In the genomic region with DNA sequence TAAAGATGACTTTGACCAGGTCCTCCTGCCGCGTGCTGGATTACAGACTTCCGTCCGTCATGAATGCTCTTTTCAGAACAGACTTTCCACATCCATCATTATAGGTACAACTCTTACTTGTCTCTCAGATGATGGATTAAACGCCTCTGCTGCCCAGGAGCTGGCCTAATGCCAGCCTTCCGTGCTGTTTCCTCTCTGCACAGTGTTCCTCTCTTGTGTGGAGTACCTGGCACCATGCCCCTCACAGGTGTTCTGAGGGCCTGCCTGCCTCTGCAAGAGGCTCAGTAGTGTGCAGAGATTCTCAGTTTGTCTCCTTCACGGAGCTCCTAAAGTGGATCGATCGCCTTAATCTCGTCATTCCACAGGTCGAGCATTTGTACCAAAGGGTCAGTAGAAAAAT, we compare ENCODE assay signal across 10 mouse cellular contexts. TPM values are rescaled to one million over a fixed set of nuclear protein-coding genes. Genes with fewer than 3 reads are reported as not detected.
DNase-seq lines count a peak whose midpoint lies in the region; ATAC-seq and TF ChIP-seq lines count a peak whose summit lies in the region.
"Had no signal": no experiment of that assay in that cellular context is flagged by ENCODE, and none has a peak within 500 bp of the region (broad histone marks: within the 10 kb centered on the region; RNA-seq: fewer than 3 reads in every experiment).

No protein-coding gene starts in this region.

- no peak for ATAC-seq in hindbrain, postnatal 0 days
- ATAC-seq in hindbrain, embryonic 12.5 days (ENCODE audit: low FRiP score) = no peak
- ATAC-seq in lung, embryonic 14.5 days (ENCODE audit: insufficient read depth) = no peak
- ATAC-seq: liver, postnatal 0 days; Patski had no signal

- no peak overlapping the region for H3K4me2 ChIP-seq in hindbrain, postnatal 0 days (ENCODE audit: low read depth, low read length)
- H3K4me2 ChIP-seq in hindbrain, embryonic 12.5 days (replicated peaks) = no peak overlapping the region
- H3K4me2 ChIP-seq in lung, embryonic 14.5 days = no peak overlapping the region

- H3K27ac ChIP-seq in hindbrain, postnatal 0 days = peak overlapping the region; percentile 45; the same call in 1 of the 2 replicates
- H3K27ac ChIP-seq in hindbrain, embryonic 12.5 days = no peak overlapping the region
- peak overlapping the region; percentile 54; the same call in 1 of the 2 replicates for H3K27ac ChIP-seq in lung, embryonic 14.5 days (ENCODE audit: low read depth)

- no peaks in the 10 kb centered on the region for H3K9me3 ChIP-seq in hindbrain, postnatal 0 days (ENCODE audit: low read length)
- no peaks in the 10 kb centered on the region for H3K9me3 ChIP-seq in hindbrain, embryonic 12.5 days (replicated peaks)
- H3K9me3 ChIP-seq in lung, embryonic 14.5 days (ENCODE audit: low read depth, low read length) = no peaks in the 10 kb centered on the region

- H3K4me3 ChIP-seq in hindbrain, postnatal 0 days (ENCODE audit: low read length) = no peak overlapping the region
- no peak overlapping the region for H3K4me3 ChIP-seq in hindbrain, embryonic 12.5 days
- no peak overlapping the region for H3K4me3 ChIP-seq in lung, embryonic 14.5 days (ENCODE audit: low read depth, low read length)

- H3K36me3 ChIP-seq in hindbrain, postnatal 0 days (ENCODE audit: insufficient read depth, low read length) = no peaks in the 10 kb centered on the region
- no peaks in the 10 kb centered on the region for H3K36me3 ChIP-seq in hindbrain, embryonic 12.5 days
- H3K36me3 ChIP-seq in lung, embryonic 14.5 days (ENCODE audit: insufficient read depth) = no peaks in the 10 kb centered on the region

- DNase-seq in adrenal gland, adult (ENCODE audit: inconsistent age in 2 of 2, low spot score in 1 of 2) = peak; percentile 30 to 55
- no peak for DNase-seq in adrenal gland, adult 18-20 months (ENCODE audit: low spot score in 2 of 2)
- peak; percentile 41 for DNase-seq in hindbrain, postnatal 0 days (ENCODE audit: low spot score)
- DNase-seq in cerebellum, adult 9-10 months = peak; percentile 84
- DNase-seq in lung, embryonic 14.5 days = peak; percentile 70
- no peak for DNase-seq in yolk sac, embryonic 10.5 days (ENCODE audit: low spot score)
- DNase-seq in thymus, adult 18-20 months = no peak

- no peak overlapping the region for H3K9ac ChIP-seq in hindbrain, postnatal 0 days (replicated peaks; ENCODE audit: low read length)
- no peak overlapping the region for H3K9ac ChIP-seq in hindbrain, embryonic 12.5 days
- H3K9ac ChIP-seq in lung, embryonic 14.5 days = no peak overlapping the region
- H3K9ac ChIP-seq: liver, postnatal 0 days had no signal

- 60% methylated on average over 11 of the region's 11 CpGs for WGBS in hindbrain, postnatal 0 days
- 74% methylated on average over 11 of the region's 11 CpGs for WGBS in hindbrain, embryonic 12.5 days
- 60% methylated on average over 11 of the region's 11 CpGs for WGBS in lung, embryonic 14.5 days

- H3K4me1 ChIP-seq in hindbrain, postnatal 0 days (ENCODE audit: insufficient read depth, low read length) = peaks cover 8% of the 10 kb centered on the region; the same call in 1 of the 2 replicates
- peaks cover 4% of the 10 kb centered on the region; the same call in 1 of the 2 replicates for H3K4me1 ChIP-seq in hindbrain, embryonic 12.5 days
- H3K4me1 ChIP-seq in lung, embryonic 14.5 days (ENCODE audit: insufficient read depth) = peaks cover 6% of the 10 kb centered on the region; the same call in 1 of the 2 replicates

- H3K27me3 ChIP-seq in hindbrain, postnatal 0 days (ENCODE audit: insufficient read depth, low read length) = no peaks in the 10 kb centered on the region
- H3K27me3 ChIP-seq in hindbrain, embryonic 12.5 days = no peaks in the 10 kb centered on the region; the same call in 1 of the 2 replicates
- H3K27me3 ChIP-seq in lung, embryonic 14.5 days (ENCODE audit: insufficient read depth, low read length) = no peaks in the 10 kb centered on the region

- TF ChIP-seq CTCF in hindbrain, postnatal 0 days (IDR thresholded peaks at IDR 0.05; ENCODE audit: low read depth) = no peak
- no peak for TF ChIP-seq CTCF in lung, embryonic 14.5 days (IDR thresholded peaks at IDR 0.05; ENCODE audit: low read depth)

RNA-seq across cellular contexts. Expression of a gene that starts 19.7 kb away (rescaled TPM):
- 100 to 1,000 TPM in 1 of 2 experiments, 10 to 100 TPM in 1; 93.7 to 117 TPM for total RNA-seq in adrenal gland, adult 18-20 months (2021)
- 53.7 and 63.7 TPM in 2 replicates for total RNA-seq in hindbrain, postnatal 0 days (2014; rRNA removed)
- polyA plus RNA-seq in hindbrain, postnatal 0 days (2015; fragmentation: Nextera tagmentation; extraction: Ambion mirVana) = 74.6 and 76.1 TPM in 2 replicates
- polyA plus RNA-seq in hindbrain, embryonic 12.5 days (2016; fragmentation: Nextera tagmentation; extraction: Ambion mirVana) = 101 and 111 TPM in 2 replicates
- polyA plus RNA-seq in lung, embryonic 14.5 days (2014; fragmentation: Nextera tagmentation; extraction: Ambion mirVana) = 86.0 and 93.8 TPM in 2 replicates

RNA-seq across cellular contexts. Expression of a gene that starts 26.8 kb away (rescaled TPM):
- under 1 TPM; 0.23 to 0.80 TPM for total RNA-seq in adrenal gland, adult 18-20 months (2021)
- total RNA-seq in hindbrain, postnatal 0 days (2014; rRNA removed) = 0.22 and 0.84 TPM in 2 replicates
- 0.48 and 0.54 TPM in 2 replicates for polyA plus RNA-seq in hindbrain, postnatal 0 days (2015; fragmentation: Nextera tagmentation; extraction: Ambion mirVana)
- 30.8 and 33.5 TPM in 2 replicates for polyA plus RNA-seq in hindbrain, embryonic 12.5 days (2016; fragmentation: Nextera tagmentation; extraction: Ambion mirVana)
- polyA plus RNA-seq in lung, embryonic 14.5 days (2014; fragmentation: Nextera tagmentation; extraction: Ambion mirVana) = 6.0 and 6.9 TPM in 2 replicates
- polyA plus RNA-seq: Patski had no signal

RNA-seq across cellular contexts. Expression of a gene that starts 42.8 kb away (rescaled TPM):
- 10 to 100 TPM; 44.3 to 53.4 TPM for total RNA-seq in adrenal gland, adult 18-20 months (2021)
- total RNA-seq in hindbrain, postnatal 0 days (2014; rRNA removed) = 146 and 149 TPM in 2 replicates
- 22.8 and 23.7 TPM in 2 replicates for polyA plus RNA-seq in hindbrain, postnatal 0 days (2015; fragmentation: Nextera tagmentation; extraction: Ambion mirVana)
- 28.5 and 29.7 TPM in 2 replicates for polyA plus RNA-seq in hindbrain, embryonic 12.5 days (2016; fragmentation: Nextera tagmentation; extraction: Ambion mirVana)
- 17.4 TPM in 2 replicates for polyA plus RNA-seq in lung, embryonic 14.5 days (2014; fragmentation: Nextera tagmentation; extraction: Ambion mirVana)

RNA-seq across cellular contexts. Expression of a gene that starts 54.0 kb away (rescaled TPM):
- total RNA-seq in adrenal gland, adult 18-20 months (2021) = 10 to 100 TPM; 40.0 to 45.9 TPM
- total RNA-seq in hindbrain, postnatal 0 days (2014; rRNA removed) = 310 and 349 TPM in 2 replicates
- polyA plus RNA-seq in hindbrain, postnatal 0 days (2015; fragmentation: Nextera tagmentation; extraction: Ambion mirVana) = 114 and 125 TPM in 2 replicates
- 125 and 140 TPM in 2 replicates for polyA plus RNA-seq in hindbrain, embryonic 12.5 days (2016; fragmentation: Nextera tagmentation; extraction: Ambion mirVana)
- 1.1 and 1.3 TPM in 2 replicates for polyA plus RNA-seq in lung, embryonic 14.5 days (2014; fragmentation: Nextera tagmentation; extraction: Ambion mirVana)

RNA-seq across cellular contexts. Expression of a gene that starts 54.5 kb away (rescaled TPM):
- 10 to 100 TPM; 43.3 to 55.3 TPM for total RNA-seq in adrenal gland, adult 18-20 months (2021)
- total RNA-seq in hindbrain, postnatal 0 days (2014; rRNA removed) = 81.8 and 92.7 TPM in 2 replicates
- polyA plus RNA-seq in hindbrain, postnatal 0 days (2015; fragmentation: Nextera tagmentation; extraction: Ambion mirVana) = 71.0 and 72.2 TPM in 2 replicates
- polyA plus RNA-seq in hindbrain, embryonic 12.5 days (2016; fragmentation: Nextera tagmentation; extraction: Ambion mirVana) = 67.9 and 68.4 TPM in 2 replicates
- 48.8 and 49.9 TPM in 2 replicates for polyA plus RNA-seq in lung, embryonic 14.5 days (2014; fragmentation: Nextera tagmentation; extraction: Ambion mirVana)

Comparison
In these comparisons a context has a peak if more than half of its experiments do, and no peak if none do; other contexts are left out.
1. DNase-seq: peak in adrenal gland, adult (2 of 2), hindbrain, postnatal 0 days (single experiment), cerebellum, adult 9-10 months (single experiment) and lung, embryonic 14.5 days (single experiment); none in adrenal gland, adult 18-20 months (0 of 2), yolk sac, embryonic 10.5 days (single experiment) and thymus, adult 18-20 months (0 of 2).